8 mouse cellular contexts compared by ENCODE assay signal in genomic region chr1:38787443-38787842, GRCm38 (mm10). TPM values are rescaled to one million over a fixed set of nuclear protein-coding genes. Genes with fewer than 3 reads are reported as not detected.
DNase-seq lines count a peak whose midpoint lies in the region; ATAC-seq and TF ChIP-seq lines count a peak whose summit lies in the region.

No protein-coding gene starts in this region.

- H3K9me3 ChIP-seq in kidney, embryonic 14.5 days (ENCODE audit: control insufficient read depth, low read length) = no peaks in the 10 kb centered on the region
- no peaks in the 10 kb centered on the region for H3K9me3 ChIP-seq in lung, embryonic 14.5 days (ENCODE audit: low read depth, low read length)

- no peaks in the 10 kb centered on the region for H3K27me3 ChIP-seq in kidney, embryonic 14.5 days (ENCODE audit: control insufficient read depth, insufficient read depth, low read length)
- no peaks in the 10 kb centered on the region for H3K27me3 ChIP-seq in lung, embryonic 14.5 days (ENCODE audit: insufficient read depth, low read length)

- H3K27ac ChIP-seq in kidney, embryonic 14.5 days (ENCODE audit: low read depth, low read length) = no peak overlapping the region
- H3K27ac ChIP-seq in lung, embryonic 14.5 days (ENCODE audit: low read depth) = no peak overlapping the region

- no peaks in the 10 kb centered on the region for H3K36me3 ChIP-seq in kidney, embryonic 14.5 days (ENCODE audit: control insufficient read depth, insufficient read depth, low read length)
- H3K36me3 ChIP-seq in lung, embryonic 14.5 days (ENCODE audit: insufficient read depth) = no peaks in the 10 kb centered on the region

- TF ChIP-seq CTCF in lung, embryonic 14.5 days (IDR thresholded peaks at IDR 0.05; ENCODE audit: low read depth) = peak; percentile 94

- H3K9ac ChIP-seq in kidney, embryonic 14.5 days (ENCODE audit: low read depth, low read length) = no peak overlapping the region
- no peak overlapping the region for H3K9ac ChIP-seq in lung, embryonic 14.5 days

- no peaks in the 10 kb centered on the region for H3K4me1 ChIP-seq in kidney, embryonic 14.5 days (ENCODE audit: control insufficient read depth, insufficient read depth, low read length)
- no peaks in the 10 kb centered on the region for H3K4me1 ChIP-seq in lung, embryonic 14.5 days (ENCODE audit: insufficient read depth)

- 8% methylated on average over 5 of the region's 5 CpGs for WGBS in kidney, embryonic 14.5 days
- WGBS in large intestine, adult 2 months = 7% methylated on average over 5 of the region's 5 CpGs
- WGBS in lung, embryonic 14.5 days = 12% methylated on average over 5 of the region's 5 CpGs

- DNase-seq in kidney, adult 18-20 months = peak; percentile 34
- peak; percentile 50 for DNase-seq in adrenal gland, adult 2 months
- peak; percentile 67 for DNase-seq in embryo, embryonic 9.5 days (ENCODE audit: extremely low spot score)
- DNase-seq in large intestine, adult 2 months (ENCODE audit: low read depth, low spot score) = peak; percentile 19
- DNase-seq in lung, embryonic 14.5 days = peak; percentile 89
- peak; percentile 84 for DNase-seq in retina, postnatal 1 day

- no peak overlapping the region for H3K4me2 ChIP-seq in kidney, embryonic 14.5 days (replicated peaks; ENCODE audit: low read depth, low read length)
- no peak overlapping the region for H3K4me2 ChIP-seq in lung, embryonic 14.5 days

- no peak; the same call in 1 of the 2 replicates for ATAC-seq in kidney, embryonic 14.5 days (ENCODE audit: low FRiP score, low TSS enrichment)
- peak; percentile 79 for ATAC-seq in granulocyte monocyte progenitor cell, adult 5-6 weeks (replicated peaks; ENCODE audit: poor library complexity, severe bottlenecking)
- peak; percentile 60 for ATAC-seq in lung, embryonic 14.5 days (ENCODE audit: insufficient read depth)

- no peak overlapping the region for H3K4me3 ChIP-seq in kidney, embryonic 14.5 days (ENCODE audit: low read length)
- no peak overlapping the region for H3K4me3 ChIP-seq in lung, embryonic 14.5 days (ENCODE audit: low read depth, low read length)

RNA-seq across cellular contexts. Expression of gene Lonrf2, which starts 49.1 kb away (rescaled TPM):
- polyA plus RNA-seq in kidney, embryonic 14.5 days (2014; fragmentation: Nextera tagmentation; extraction: Ambion mirVana) = 1.4 and 2.6 TPM in 2 replicates
- total RNA-seq in adrenal gland, adult 2 months (2021) = 1 to 10 TPM; 4.6 to 7.1 TPM
- polyA plus RNA-seq in adrenal gland, adult 2 months (2012; rRNA removed) = 2.9 TPM in 2 replicates
- not detected in 2 replicates for total RNA-seq in granulocyte monocyte progenitor cell, adult 5-6 weeks (2014; fragmentation: Nextera tagmentation)
- 0.31 TPM in 1 of 2 replicates, not detected in the other for total RNA-seq in granulocyte monocyte progenitor cell, adult 5-6 weeks (2017)
- 0.25 and 0.27 TPM in 2 replicates for polyA plus RNA-seq in large intestine, adult 2 months (2012; rRNA removed)
- polyA plus RNA-seq in lung, embryonic 14.5 days (2014; fragmentation: Nextera tagmentation; extraction: Ambion mirVana) = 0.99 and 1.0 TPM in 2 replicates

Comparison
In these comparisons a context has a peak if more than half of its experiments do, and no peak if none do; other contexts are left out.
1. DNase-seq: peak in every context shown above with its lines; median percentile 89 in lung, embryonic 14.5 days; 84 in retina, postnatal 1 day; 67 in embryo, embryonic 9.5 days; 50 in adrenal gland, adult 2 months; 34 in kidney, adult 18-20 months; 19 in large intestine, adult 2 months.